8 mouse cellular contexts compared by ENCODE assay signal in genomic region chr8:125067596-125067960, GRCm38 (mm10). TPM values are rescaled to one million over a fixed set of nuclear protein-coding genes. Genes with fewer than 3 reads are reported as not detected.
DNase-seq lines count a peak whose midpoint lies in the region; ATAC-seq and TF ChIP-seq lines count a peak whose summit lies in the region.

No protein-coding gene starts in this region.

- no peak overlapping the region for H3K9ac ChIP-seq in embryonic facial prominence, embryonic 15.5 days

- H3K27me3 ChIP-seq in embryonic facial prominence, embryonic 15.5 days = no peaks in the 10 kb centered on the region
- no peaks in the 10 kb centered on the region for H3K27me3 ChIP-seq in hindbrain, embryonic 10.5 days (ENCODE audit: insufficient read depth, poor library complexity, severe bottlenecking)

- TF ChIP-seq CTCF in gastrocnemius, adult 2 months (IDR thresholded peaks at IDR 0.05) = no peak
- TF ChIP-seq CTCF in layer of hippocampus, adult 2 months (conservative IDR thresholded peaks at IDR 0.05) = no peak

- DNase-seq in gastrocnemius, adult 2 months = peak; percentile 51
- no peak for DNase-seq in gastrocnemius, postnatal 10 days
- DNase-seq in hindbrain, embryonic 10.5 days (ENCODE audit: low spot score) = no peak
- no peak for DNase-seq in layer of hippocampus, adult 2 months (ENCODE audit: low spot score in 2 of 2)
- peak; percentile 25 to 47 for DNase-seq in thymus, adult 18-20 months
- no peak for DNase-seq in embryo, embryonic 10 days (ENCODE audit: low spot score)

- no peak for ATAC-seq in embryonic facial prominence, embryonic 15.5 days (ENCODE audit: insufficient number of reproducible peaks, low FRiP score, low TSS enrichment, low read depth)

- peaks cover 42% of the 10 kb centered on the region; the same call in 1 of the 2 replicates for H3K79me2 ChIP-seq in macrophage (ENCODE audit: inconsistent target)

- H3K27ac ChIP-seq in gastrocnemius, adult 2 months = peak overlapping the region; percentile 81
- H3K27ac ChIP-seq in embryonic facial prominence, embryonic 15.5 days (replicated peaks) = peak overlapping the region; percentile 59; the same call in 1 of the 2 replicates
- H3K27ac ChIP-seq in hindbrain, embryonic 10.5 days = peak overlapping the region; percentile 45; the same call in 1 of the 2 replicates
- peak overlapping the region; percentile 97 for H3K27ac ChIP-seq in layer of hippocampus, adult 2 months
- peak overlapping the region; percentile 90 for H3K27ac ChIP-seq in macrophage

- no peaks in the 10 kb centered on the region for H3K9me3 ChIP-seq in embryonic facial prominence, embryonic 15.5 days (replicated peaks)
- H3K9me3 ChIP-seq in hindbrain, embryonic 10.5 days = no peaks in the 10 kb centered on the region

- peak overlapping the region; percentile 62 for H3K4me3 ChIP-seq in gastrocnemius, adult 2 months
- no peak overlapping the region for H3K4me3 ChIP-seq in embryonic facial prominence, embryonic 15.5 days (replicated peaks)
- no peak overlapping the region for H3K4me3 ChIP-seq in hindbrain, embryonic 10.5 days
- no peak overlapping the region for H3K4me3 ChIP-seq in layer of hippocampus, adult 2 months
- no peak overlapping the region for H3K4me3 ChIP-seq in macrophage (ENCODE audit: inconsistent target)

- 57% methylated on average over 9 of the region's 9 CpGs for WGBS in embryonic facial prominence, embryonic 15.5 days
- 81% methylated on average over 9 of the region's 9 CpGs for WGBS in hindbrain, embryonic 10.5 days
- 19% methylated on average over 9 of the region's 9 CpGs for whole genome bisulfite sequencing in macrophage (ENCODE audit: missing documents)

- no peak overlapping the region for H3K4me2 ChIP-seq in embryonic facial prominence, embryonic 15.5 days (replicated peaks)

- peaks cover 8% of the 10 kb centered on the region; the same call in 1 of the 2 replicates for H3K4me1 ChIP-seq in embryonic facial prominence, embryonic 15.5 days
- peaks cover 10% of the 10 kb centered on the region for H3K4me1 ChIP-seq in hindbrain, embryonic 10.5 days (replicated peaks)

- intact Hi-C loops in gastrocnemius, adult 2 months (cut with DNase I) = loop anchor here (5.0 to 10.0 kb wide), 2 partner anchors 100 to 497 kb away; partner anchors contain the start of gene Sipa1l2

- H3K36me3 ChIP-seq in embryonic facial prominence, embryonic 15.5 days = no peaks in the 10 kb centered on the region
- no peaks in the 10 kb centered on the region for H3K36me3 ChIP-seq in hindbrain, embryonic 10.5 days
- no peaks in the 10 kb centered on the region for H3K36me3 ChIP-seq in macrophage (ENCODE audit: inconsistent target)

RNA-seq across cellular contexts. Expression of gene Disc1, which starts 13.6 kb away (rescaled TPM):
- 1 to 10 TPM in 1 of 2 experiments, under 1 TPM in 1; 0.84 to 1.3 TPM for total RNA-seq in gastrocnemius, adult 2 months (2021)
- total RNA-seq in gastrocnemius, postnatal 10 days (2021) = 1 to 10 TPM; 2.6 to 4.0 TPM
- polyA plus RNA-seq in embryonic facial prominence, embryonic 15.5 days (2015; fragmentation: Nextera tagmentation; extraction: Ambion mirVana) = 1.9 and 3.3 TPM in 2 replicates
- 1.6 and 2.1 TPM in 2 replicates for polyA plus RNA-seq in hindbrain, embryonic 10.5 days (2016; fragmentation: Nextera tagmentation; extraction: Ambion mirVana)
- 1 to 10 TPM; 5.6 to 6.1 TPM for total RNA-seq in layer of hippocampus, adult 2 months (2021)
- 10 to 100 TPM; 11.7 to 53.2 (median 26.5) TPM for total RNA-seq in macrophage (2018; cell fraction: chromatin; rRNA removed)
- 1 to 10 TPM in 23 of 26 experiments, under 1 TPM in 3; 0.78 to 3.7 (median 1.8) TPM for total RNA-seq in macrophage (2018; cell fraction: cytosol; rRNA removed)
- total RNA-seq in macrophage (2018; cell fraction: nucleus; rRNA removed) = 10 to 100 TPM in 14 of 26 experiments, 1 to 10 TPM in 12; 3.5 to 35.8 (median 10.9) TPM
- polyA plus RNA-seq in macrophage (2018) = 0.56 to 2.0 TPM (median 2.0 TPM) in 3 replicates

RNA-seq across cellular contexts. Expression of gene Tsnax, which starts 54.8 kb away (rescaled TPM):
- 10 to 100 TPM; 74.2 to 82.9 TPM for total RNA-seq in gastrocnemius, adult 2 months (2021)
- 10 to 100 TPM; 74.9 to 76.4 TPM for total RNA-seq in gastrocnemius, postnatal 10 days (2021)
- polyA plus RNA-seq in embryonic facial prominence, embryonic 15.5 days (2015; fragmentation: Nextera tagmentation; extraction: Ambion mirVana) = 125 and 131 TPM in 2 replicates
- polyA plus RNA-seq in hindbrain, embryonic 10.5 days (2016; fragmentation: Nextera tagmentation; extraction: Ambion mirVana) = 128 and 131 TPM in 2 replicates
- total RNA-seq in layer of hippocampus, adult 2 months (2021) = 100 to 1,000 TPM; 150 to 154 TPM
- total RNA-seq in macrophage (2018; cell fraction: chromatin; rRNA removed) = 10 to 100 TPM in 22 of 26 experiments, 1 to 10 TPM in 4; 5.6 to 54.4 (median 29.0) TPM
- total RNA-seq in macrophage (2018; cell fraction: cytosol; rRNA removed) = 10 to 100 TPM; 26.1 to 43.2 (median 37.5) TPM
- total RNA-seq in macrophage (2018; cell fraction: nucleus; rRNA removed) = 10 to 100 TPM in 24 of 26 experiments, 1 to 10 TPM in 2; 9.4 to 58.5 (median 27.9) TPM
- polyA plus RNA-seq in macrophage (2018) = 32.8 to 60.5 TPM (median 37.0 TPM) in 3 replicates

Comparison
In these comparisons a context has a peak if more than half of its experiments do, and no peak if none do; other contexts are left out.
1. DNase-seq: peak in gastrocnemius, adult 2 months (single experiment) and thymus, adult 18-20 months (2 of 2); none in gastrocnemius, postnatal 10 days (single experiment), hindbrain, embryonic 10.5 days (single experiment), layer of hippocampus, adult 2 months (0 of 2) and embryo, embryonic 10 days (single experiment).
2. H3K27ac ChIP-seq: peak in every context shown above with its lines; median percentile 97 in layer of hippocampus, adult 2 months; 90 in macrophage; 81 in gastrocnemius, adult 2 months; 59 in embryonic facial prominence, embryonic 15.5 days; 45 in hindbrain, embryonic 10.5 days.